Mouse (Mus musculus): ENCODE results near the gene B4galt1.

B4galt1 gene

DNA sequence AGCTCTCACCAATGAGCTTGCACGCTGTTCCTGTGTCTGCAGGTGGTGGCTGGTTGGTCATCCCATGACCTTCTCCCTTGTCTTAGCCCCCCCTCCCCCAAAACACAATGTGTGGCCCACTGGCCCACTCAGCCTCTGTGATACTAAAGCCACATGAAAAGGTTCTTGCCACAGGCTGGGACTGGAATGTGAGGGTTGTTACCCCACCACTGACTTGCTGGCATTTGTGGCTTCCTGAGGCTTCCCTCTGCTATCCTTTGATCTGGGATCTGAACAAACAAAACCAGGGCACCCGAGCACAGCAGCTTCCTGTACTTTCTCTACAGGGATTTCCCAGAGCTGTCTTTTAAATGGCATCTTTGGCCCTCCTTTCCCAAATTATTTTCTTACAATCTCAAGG lies 76.7 kb downstream of the B4galt1 start:
- DNase-seq (ENCODE audit: low spot score) = peak; percentile 32

DNA sequence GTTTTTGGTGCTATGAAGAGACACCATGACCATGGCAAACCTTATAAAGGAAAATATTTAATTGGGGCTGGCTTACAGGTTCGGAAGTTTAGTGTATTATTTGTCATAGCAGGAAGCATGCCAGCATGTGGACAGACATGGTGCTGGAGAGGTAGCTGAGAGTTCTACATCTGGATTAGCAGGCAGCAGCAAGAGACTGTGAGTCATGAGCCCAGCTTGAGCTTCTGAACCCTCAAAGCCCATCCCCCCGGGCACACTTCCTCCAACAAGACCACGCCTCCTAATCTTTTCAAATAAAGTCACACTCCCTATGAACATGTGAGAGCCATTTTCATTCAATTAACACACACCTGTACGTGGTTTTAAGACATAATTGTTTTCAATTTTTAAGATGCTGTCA lies 77.4 kb downstream of the B4galt1 start:
- DNase-seq (ENCODE audit: low spot score) = no peak

DNA sequence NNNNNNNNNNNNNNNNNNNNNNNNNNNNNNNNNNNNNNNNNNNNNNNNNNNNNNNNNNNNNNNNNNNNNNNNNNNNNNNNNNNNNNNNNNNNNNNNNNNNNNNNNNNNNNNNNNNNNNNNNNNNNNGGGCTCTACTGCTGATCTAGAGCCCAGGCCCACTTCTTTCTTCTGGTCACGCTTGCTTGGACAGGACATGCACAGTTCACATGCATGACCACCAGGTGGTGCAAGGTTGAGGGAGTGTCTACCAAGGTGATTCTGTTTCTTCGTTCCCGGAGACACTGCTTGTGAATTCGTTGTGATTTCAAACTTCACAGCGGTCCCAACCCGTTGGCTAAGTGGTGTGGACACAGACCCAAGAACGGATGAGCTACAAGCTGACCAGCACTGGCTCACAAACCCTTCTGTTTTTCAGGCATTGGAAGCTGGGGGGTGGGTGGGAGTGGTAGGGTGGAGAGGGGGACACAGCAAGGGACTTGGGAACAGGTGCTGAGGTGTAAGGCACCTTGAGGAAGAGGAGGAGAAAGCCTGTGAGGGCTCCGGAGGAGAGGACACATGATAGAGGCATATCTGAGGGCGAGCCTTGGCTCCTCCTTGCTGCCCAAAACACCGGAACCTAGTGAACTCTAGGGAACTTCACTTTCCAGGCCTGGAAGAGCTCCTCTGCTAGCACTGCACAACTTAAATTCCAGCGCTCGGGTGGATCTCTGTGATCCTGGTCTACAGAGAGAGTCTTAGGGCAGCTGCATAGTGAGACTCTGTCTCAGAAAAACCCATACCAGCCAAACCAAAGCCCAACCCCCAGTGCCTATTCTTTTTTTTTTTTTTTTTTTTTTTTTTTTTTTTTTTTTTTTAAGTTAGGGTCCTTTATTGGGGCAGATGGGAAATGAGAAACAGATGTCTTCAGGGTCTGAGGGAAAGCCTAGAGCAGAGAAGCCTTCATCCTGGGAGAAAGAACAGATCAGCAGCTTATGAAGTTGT lies 79.2 kb downstream of the B4galt1 start:
- DNase-seq (ENCODE audit: low spot score) = peak; percentile 92

DNA sequence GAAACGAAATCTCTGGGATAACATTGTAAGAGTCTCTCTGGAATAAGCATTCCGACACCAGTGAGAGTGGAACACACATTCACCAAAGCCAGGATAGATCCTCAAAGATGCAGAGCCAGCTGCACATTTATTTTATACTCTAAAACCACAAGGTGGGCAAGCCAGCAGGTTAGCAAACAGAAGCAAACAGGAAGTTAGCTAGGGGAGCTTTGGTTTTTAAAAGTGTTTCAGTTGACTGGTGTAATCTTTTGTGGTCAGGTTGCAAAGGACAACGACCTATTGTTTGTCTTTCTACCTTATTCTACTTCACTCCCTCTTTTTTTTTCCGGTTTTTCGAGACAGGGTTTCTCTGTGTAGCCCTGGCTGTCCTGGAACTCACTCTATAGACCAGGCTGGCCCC lies 93.9 kb downstream of the B4galt1 start:
- no peak for DNase-seq (ENCODE audit: low spot score)

DNA sequence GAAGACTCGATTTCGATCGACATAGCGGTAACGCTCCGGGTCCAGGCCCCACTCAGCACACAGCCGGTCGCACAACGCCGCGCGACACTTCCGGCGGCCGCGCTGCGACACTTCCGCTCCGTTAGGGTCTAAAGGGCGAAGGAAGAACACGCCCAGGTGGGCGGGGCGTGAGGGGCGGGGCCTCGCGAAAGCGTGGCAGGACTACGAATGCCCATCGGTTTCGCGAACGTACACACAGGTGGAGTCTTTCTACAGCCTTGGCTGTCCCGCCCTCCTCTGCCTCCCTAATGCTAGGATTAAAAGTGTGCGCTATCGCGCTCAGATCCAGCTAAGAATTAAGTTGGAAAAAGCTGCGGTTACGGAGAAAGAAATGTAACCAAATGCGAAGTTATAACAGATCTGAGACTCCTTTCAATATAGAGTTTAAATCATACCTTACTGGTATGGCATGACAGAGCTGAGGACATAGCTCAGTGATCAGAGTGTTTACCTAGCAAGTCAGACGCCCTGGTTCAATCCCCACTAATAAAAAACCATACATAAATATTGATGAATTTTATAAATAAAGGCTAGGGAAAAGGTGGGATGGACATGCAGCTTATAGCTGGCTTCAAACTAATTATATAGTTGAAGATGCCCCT lies 95.9 kb downstream of the B4galt1 start, which contains the start of gene Smu1:
Gene Smu1 (minus strand): TSS at position 144 of the 641 bp plus-strand sequence.
- DNase-seq (ENCODE audit: low spot score) = peak; percentile 97

DNA sequence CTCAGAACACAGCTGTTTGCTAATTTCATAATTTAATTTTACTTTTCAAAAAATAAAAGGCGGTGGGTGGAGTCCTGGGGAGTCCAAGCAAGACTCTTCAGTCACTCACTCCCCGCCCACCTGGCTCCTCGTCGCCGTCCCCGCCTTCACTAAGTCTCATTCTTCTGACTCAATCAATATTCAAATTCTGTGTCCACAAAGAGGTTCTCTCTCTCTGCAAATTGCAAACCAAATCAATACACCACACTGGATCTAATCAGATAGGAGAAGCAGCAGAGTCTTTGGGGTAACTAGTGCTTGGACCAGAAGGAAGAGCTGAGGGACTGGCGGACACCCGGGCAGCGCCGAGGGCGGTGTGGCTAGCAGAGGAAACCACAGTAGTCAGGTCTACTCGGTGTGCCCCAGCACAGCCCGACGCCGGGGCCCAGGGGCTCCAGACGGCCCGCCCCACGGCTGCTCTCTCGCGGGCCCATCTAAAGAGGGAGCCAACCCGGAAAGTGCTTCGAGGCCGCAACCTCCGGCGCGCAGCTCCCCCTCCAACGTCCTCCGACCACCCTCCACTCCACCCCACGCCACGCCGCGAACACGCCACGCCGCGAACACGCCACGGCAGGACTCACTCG lies 96.5 kb downstream of the B4galt1 start:
- no peak for DNase-seq (ENCODE audit: low spot score)

All from embryo, embryonic 10.5 days (tissue).